Comparison of ENCODE assay signal across 18 mouse cellular contexts in the genomic region with DNA sequence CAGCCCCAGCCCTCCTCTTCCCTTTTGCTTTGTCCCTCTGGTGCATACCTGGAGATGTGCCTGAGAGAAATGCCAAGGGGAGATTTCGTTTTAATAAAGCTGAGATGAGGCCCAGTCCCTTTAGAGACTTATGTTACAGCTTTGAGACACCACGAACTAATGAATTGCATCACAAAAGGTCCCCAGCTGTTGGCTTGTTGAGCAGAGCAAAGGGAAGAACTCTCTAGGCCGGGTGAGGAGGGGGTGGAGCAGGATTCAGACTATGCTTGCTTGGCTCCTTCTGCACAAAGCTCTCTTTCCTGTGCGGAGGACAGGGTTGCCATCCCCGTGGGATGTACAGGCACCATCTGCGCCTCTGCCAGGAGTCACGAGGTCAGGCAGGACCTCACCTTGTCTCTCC.
DNase-seq lines count a peak whose midpoint lies in the region; ATAC-seq and TF ChIP-seq lines count a peak whose summit lies in the region.
"Had no signal": no experiment of that assay in that cellular context is flagged by ENCODE, and none has a peak within 500 bp of the region (broad histone marks: within the 10 kb centered on the region; RNA-seq: fewer than 3 reads in every experiment).

No protein-coding gene starts in this region.

- no peak overlapping the region for H3K4me2 ChIP-seq in forebrain, embryonic 13.5 days
- H3K4me2 ChIP-seq in forebrain, embryonic 11.5 days (ENCODE audit: low read depth, low read length, severe bottlenecking): no peak overlapping the region
- no peak overlapping the region for H3K4me2 ChIP-seq in midbrain, embryonic 13.5 days (replicated peaks)
- H3K4me2 ChIP-seq in midbrain, embryonic 11.5 days: no peak overlapping the region
- no peak overlapping the region for H3K4me2 ChIP-seq in forebrain, postnatal 0 days (ENCODE audit: low read depth)
- H3K4me2 ChIP-seq: heart, embryonic 12.5 days; limb, embryonic 12.5 days; liver, embryonic 12.5 days; lung, embryonic 14.5 days had no signal

- DNase-seq in forebrain, embryonic 11.5 days (ENCODE audit: low spot score): no peak
- no peak for DNase-seq in midbrain, embryonic 11.5 days (ENCODE audit: low spot score, missing footprints)
- peak; percentile 12 for DNase-seq in brain, adult 2 months (ENCODE audit: low read depth, low spot score)
- DNase-seq in forebrain, postnatal 0 days: no peak
- DNase-seq: adrenal gland, postnatal 14 days; heart, postnatal 14 days; right cerebral cortex, adult 18-20 months; thymus, postnatal 25 days had no signal

- no peak for ATAC-seq in forebrain, embryonic 13.5 days
- ATAC-seq in forebrain, embryonic 11.5 days (replicated peaks; ENCODE audit: low FRiP score): no peak
- ATAC-seq in midbrain, embryonic 13.5 days: no peak
- no peak for ATAC-seq in midbrain, embryonic 11.5 days (ENCODE audit: low FRiP score)
- no peak; the same call in 1 of the 2 replicates for ATAC-seq in forebrain, postnatal 0 days
- ATAC-seq in granulocyte monocyte progenitor cell, adult 5-6 weeks (replicated peaks; ENCODE audit: poor library complexity, severe bottlenecking): no peak
- ATAC-seq: hindbrain, embryonic 16.5 days; intestine, postnatal 0 days; liver, embryonic 12.5 days; Patski had no signal

- no peak overlapping the region for H3K9ac ChIP-seq in forebrain, embryonic 13.5 days
- no peak overlapping the region for H3K9ac ChIP-seq in forebrain, embryonic 11.5 days (ENCODE audit: low read length)
- H3K9ac ChIP-seq in midbrain, embryonic 13.5 days (replicated peaks): no peak overlapping the region
- no peak overlapping the region for H3K9ac ChIP-seq in midbrain, embryonic 11.5 days (ENCODE audit: low read length)
- H3K9ac ChIP-seq in forebrain, postnatal 0 days: no peak overlapping the region
- H3K9ac ChIP-seq: heart, embryonic 12.5 days; limb, embryonic 12.5 days; liver, embryonic 12.5 days; lung, embryonic 14.5 days had no signal

- 15% methylated on average over 7 of the region's 7 CpGs for WGBS in forebrain, embryonic 13.5 days
- 22% methylated on average over 7 of the region's 7 CpGs for WGBS in forebrain, embryonic 11.5 days
- 16% methylated on average over 7 of the region's 7 CpGs for WGBS in midbrain, embryonic 13.5 days
- 17% methylated on average over 7 of the region's 7 CpGs for WGBS in midbrain, embryonic 11.5 days
- WGBS in forebrain, postnatal 0 days: 33% methylated on average over 7 of the region's 7 CpGs

- peak overlapping the region; percentile 62 for H3K27ac ChIP-seq in forebrain, embryonic 13.5 days
- no peak overlapping the region for H3K27ac ChIP-seq in forebrain, embryonic 11.5 days (ENCODE audit: low read depth, low read length)
- peak overlapping the region; percentile 56; the same call in 1 of the 2 replicates for H3K27ac ChIP-seq in midbrain, embryonic 13.5 days
- H3K27ac ChIP-seq in midbrain, embryonic 11.5 days (ENCODE audit: low read depth, low read length): no peak overlapping the region
- 0 out of 2 replicates have a peak overlapping the region, but pooled peaks have one; percentile 22 for H3K27ac ChIP-seq in forebrain, postnatal 0 days (ENCODE audit: low read depth, low read length)
- H3K27ac ChIP-seq: limb, embryonic 12.5 days; liver, embryonic 12.5 days had no signal

- no peak overlapping the region for H3K4me3 ChIP-seq in forebrain, embryonic 13.5 days
- no peak overlapping the region for H3K4me3 ChIP-seq in forebrain, embryonic 11.5 days (ENCODE audit: low read depth, low read length)
- H3K4me3 ChIP-seq in midbrain, embryonic 13.5 days (replicated peaks): no peak overlapping the region
- no peak overlapping the region for H3K4me3 ChIP-seq in midbrain, embryonic 11.5 days (ENCODE audit: low read depth, low read length)
- H3K4me3 ChIP-seq in forebrain, postnatal 0 days (ENCODE audit: low read depth, low read length): no peak overlapping the region
- H3K4me3 ChIP-seq: heart, embryonic 12.5 days; limb, embryonic 12.5 days; liver, embryonic 12.5 days had no signal

- no peaks in the 10 kb centered on the region for H3K36me3 ChIP-seq in forebrain, embryonic 13.5 days (ENCODE audit: poor library complexity, severe bottlenecking)
- no peaks in the 10 kb centered on the region for H3K36me3 ChIP-seq in forebrain, embryonic 11.5 days (ENCODE audit: control insufficient read depth, insufficient read depth, low read length)
- H3K36me3 ChIP-seq in midbrain, embryonic 13.5 days: no peaks in the 10 kb centered on the region
- H3K36me3 ChIP-seq in midbrain, embryonic 11.5 days (ENCODE audit: control insufficient read depth, insufficient read depth, low read length): no peaks in the 10 kb centered on the region
- no peaks in the 10 kb centered on the region for H3K36me3 ChIP-seq in forebrain, postnatal 0 days (ENCODE audit: insufficient read depth)
- H3K36me3 ChIP-seq: heart, embryonic 12.5 days; limb, embryonic 12.5 days; liver, embryonic 12.5 days had no signal

- TF ChIP-seq CTCF in forebrain, postnatal 0 days (IDR thresholded peaks at IDR 0.05; ENCODE audit: low read depth): no peak

- H3K27me3 ChIP-seq in forebrain, embryonic 13.5 days: no peaks in the 10 kb centered on the region
- no peaks in the 10 kb centered on the region for H3K27me3 ChIP-seq in forebrain, embryonic 11.5 days (ENCODE audit: control insufficient read depth, insufficient read depth, low read length)
- H3K27me3 ChIP-seq in midbrain, embryonic 13.5 days: no peaks in the 10 kb centered on the region
- H3K27me3 ChIP-seq in midbrain, embryonic 11.5 days (ENCODE audit: control insufficient read depth, insufficient read depth, low read length): no peaks in the 10 kb centered on the region
- no peaks in the 10 kb centered on the region for H3K27me3 ChIP-seq in forebrain, postnatal 0 days (ENCODE audit: insufficient read depth, low read length)
- H3K27me3 ChIP-seq: limb, embryonic 12.5 days; liver, embryonic 12.5 days; Patski had no signal

- H3K9me3 ChIP-seq in forebrain, embryonic 13.5 days (replicated peaks): no peaks in the 10 kb centered on the region
- H3K9me3 ChIP-seq in forebrain, embryonic 11.5 days (ENCODE audit: control insufficient read depth, low read length): no peaks in the 10 kb centered on the region
- no peaks in the 10 kb centered on the region for H3K9me3 ChIP-seq in midbrain, embryonic 13.5 days
- no peaks in the 10 kb centered on the region for H3K9me3 ChIP-seq in midbrain, embryonic 11.5 days (ENCODE audit: control insufficient read depth, low read length)
- no peaks in the 10 kb centered on the region for H3K9me3 ChIP-seq in forebrain, postnatal 0 days (ENCODE audit: low read length)
- H3K9me3 ChIP-seq: heart, embryonic 12.5 days; limb, embryonic 12.5 days; liver, embryonic 12.5 days had no signal

- H3K4me1 ChIP-seq in forebrain, embryonic 13.5 days: peaks cover 14% of the 10 kb centered on the region
- H3K4me1 ChIP-seq in forebrain, embryonic 11.5 days (replicated peaks; ENCODE audit: control insufficient read depth, insufficient read depth, low read length): no peaks in the 10 kb centered on the region
- peaks cover 12% of the 10 kb centered on the region for H3K4me1 ChIP-seq in midbrain, embryonic 13.5 days (replicated peaks)
- H3K4me1 ChIP-seq in midbrain, embryonic 11.5 days (ENCODE audit: control insufficient read depth, insufficient read depth, low read length): 0 out of 2 replicates have a peak, but pooled peaks cover 2% of the 10 kb centered on the region
- H3K4me1 ChIP-seq in forebrain, postnatal 0 days (ENCODE audit: insufficient read depth): 0 out of 2 replicates have a peak, but pooled peaks cover 4% of the 10 kb centered on the region
- H3K4me1 ChIP-seq: heart, embryonic 12.5 days; liver, embryonic 12.5 days had no signal

Comparison
In these comparisons a context has a peak if more than half of its experiments do, and no peak if none do; other contexts are left out.
1. H3K27ac ChIP-seq: peak in forebrain, embryonic 13.5 days (single experiment), midbrain, embryonic 13.5 days (single experiment) and forebrain, postnatal 0 days (single experiment); none in forebrain, embryonic 11.5 days (single experiment) and midbrain, embryonic 11.5 days (single experiment).